8 mouse cellular contexts compared by ENCODE assay signal in genomic region chr5:100037965-100038713, GRCm38 (mm10). TPM values are rescaled to one million over a fixed set of nuclear protein-coding genes. Genes with fewer than 3 reads are reported as not detected.
A peak's percentile ranks its signal among the peaks of the same experiment; 100 is the strongest.
DNase-seq lines count a peak whose midpoint lies in the region; ATAC-seq and TF ChIP-seq lines count a peak whose summit lies in the region.

No protein-coding gene starts in this region.

- CTCF ChIA-PET in Patski (lab: Charles Lee) = interaction anchor here (1.1 to 3.0 kb wide), 9 partner anchors 11 to 110 kb away, joined by 3 to 8 read pairs (median 4); no protein-coding TSS in a partner anchor

- H3K4me3 ChIP-seq in hindbrain, embryonic 15.5 days = peak overlapping the region; percentile 90

- no peaks in the 10 kb centered on the region for H3K9me3 ChIP-seq in hindbrain, embryonic 15.5 days

- peak overlapping the region; percentile 99 for H3K27ac ChIP-seq in hindbrain, embryonic 15.5 days (replicated peaks)

- H3K9ac ChIP-seq in hindbrain, embryonic 15.5 days = peak overlapping the region; percentile 99

- WGBS in hindbrain, embryonic 15.5 days = 1% methylated on average over 45 of the region's 45 CpGs

- H3K27me3 ChIP-seq in Patski = no peaks in the 10 kb centered on the region
- no peaks in the 10 kb centered on the region for H3K27me3 ChIP-seq in hindbrain, embryonic 15.5 days

- peak overlapping the region; percentile 87 for H3K4me2 ChIP-seq in hindbrain, embryonic 15.5 days

- ATAC-seq in Patski = peak; percentile 14
- ATAC-seq in hindbrain, embryonic 15.5 days (ENCODE audit: low FRiP score, low read depth) = peak; percentile 28

- peaks cover 26% of the 10 kb centered on the region for H3K36me3 ChIP-seq in hindbrain, embryonic 15.5 days

- DNase-seq in Patski (ENCODE audit: low read depth, low spot score) = no peak
- peak; percentile 91 to 96 for DNase-seq in cerebellum, postnatal 14 days
- peak; percentile 71 to 86 for DNase-seq in frontal cortex, postnatal 25 days (ENCODE audit: low spot score in 2 of 2)
- peak; percentile 81 for DNase-seq in left cerebral cortex, adult 11 months (ENCODE audit: low spot score)
- peak; percentile 92 for DNase-seq in lung, postnatal 36 days
- DNase-seq in retina, embryonic 14.5 days (ENCODE audit: low spot score) = peak; percentile 87
- peak; percentile 97 for DNase-seq in thymus, postnatal 4 days

- peaks cover 47% of the 10 kb centered on the region for H3K4me1 ChIP-seq in hindbrain, embryonic 15.5 days (replicated peaks)

- no peak for TF ChIP-seq CTCF in Patski (IDR thresholded peaks at IDR 0.05)

- POLR2A ChIA-PET in Patski (lab: Charles Lee) = interaction anchor here (1.0 to 1.9 kb wide), 3 partner anchors 8 to 87 kb away, joined by 3 to 8 read pairs (median 4); no protein-coding TSS in a partner anchor

- in situ Hi-C loops in Patski (cut with MboI; ENCODE audit: low pct_unique_long_range_greater_than_20kb) = loop anchor here (5.0 to 25.0 kb wide), 3 partner anchors 63 to 826 kb away; partner anchors contain the start of genes 4930524J08Rik and Hnrnpd

RNA-seq across cellular contexts. Expression of gene Hnrnpdl, which starts 1.3 kb away (rescaled TPM):
- polyA plus RNA-seq in Patski (2021) = 171 TPM
- polyA plus RNA-seq in hindbrain, embryonic 15.5 days (2015; fragmentation: Nextera tagmentation; extraction: Ambion mirVana) = 186 and 197 TPM in 2 replicates

RNA-seq across cellular contexts. Expression of gene Enoph1, which starts 1.6 kb away (rescaled TPM):
- polyA plus RNA-seq in Patski (2021) = 24.8 TPM
- polyA plus RNA-seq in hindbrain, embryonic 15.5 days (2015; fragmentation: Nextera tagmentation; extraction: Ambion mirVana) = 50.6 and 55.5 TPM in 2 replicates

RNA-seq across cellular contexts. Expression of gene 4930524J08Rik, which starts 59.3 kb away (rescaled TPM):
- 1.6 TPM for polyA plus RNA-seq in Patski (2021)
- 2.5 and 3.8 TPM in 2 replicates for polyA plus RNA-seq in hindbrain, embryonic 15.5 days (2015; fragmentation: Nextera tagmentation; extraction: Ambion mirVana)

RNA-seq across cellular contexts. Expression of gene Hnrnpd, which starts 59.4 kb away (rescaled TPM):
- polyA plus RNA-seq in Patski (2021) = 325 TPM
- 161 and 172 TPM in 2 replicates for polyA plus RNA-seq in hindbrain, embryonic 15.5 days (2015; fragmentation: Nextera tagmentation; extraction: Ambion mirVana)
